Mouse (Mus musculus): ENCODE results near the gene Bub3. TPM values are rescaled to one million over a fixed set of nuclear protein-coding genes. Genes with fewer than 3 reads are reported as not detected.

Bub3 gene
- total RNA-seq (2014; fragmentation: Nextera tagmentation) (67.7 and 85.7 TPM in 2 replicates), total RNA-seq (2017) (94.4 and 106 TPM in 2 replicates)

- peak; percentile 86 for ATAC-seq (replicated peaks; ENCODE audit: poor library complexity, severe bottlenecking)
Measured at GRCm38 (mm10) chr7:131559986-131560696, at the start of gene Bub3. Gene Bub3, plus strand, starts transcription at chr7:131560222.

GRCm38 (mm10) chr7:131539979-131540378, 20.0 kb upstream of the Bub3 start:
- ATAC-seq (replicated peaks; ENCODE audit: poor library complexity, severe bottlenecking), result peak; percentile 53

GRCm38 (mm10) chr7:131541184-131542114, 18.6 kb upstream of the Bub3 start:
- ATAC-seq (replicated peaks; ENCODE audit: poor library complexity, severe bottlenecking), result no peak; the same call in 1 of the 2 replicates

GRCm38 (mm10) chr7:131542115-131542871, 17.7 kb upstream of the Bub3 start, which contains the start of gene Hmx3:
Gene Hmx3, plus strand, starts transcription at chr7:131542867.
- ATAC-seq (replicated peaks; ENCODE audit: poor library complexity, severe bottlenecking), result peak; percentile 28

- peak; percentile 8; the same call in 1 of the 2 replicates for ATAC-seq (replicated peaks; ENCODE audit: poor library complexity, severe bottlenecking)
Measured at GRCm38 (mm10) chr7:131542872-131543622, 17.0 kb upstream of the Bub3 start.

GRCm38 (mm10) chr7:131543623-131544481, 16.2 kb upstream of the Bub3 start:
- peak; percentile 14 for ATAC-seq (replicated peaks; ENCODE audit: poor library complexity, severe bottlenecking)

GRCm38 (mm10) chr7:131544871-131545270, 15.2 kb upstream of the Bub3 start:
- no peak for ATAC-seq (replicated peaks; ENCODE audit: poor library complexity, severe bottlenecking)

GRCm38 (mm10) chr7:131545701-131546385, 14.2 kb upstream of the Bub3 start:
- no peak for ATAC-seq (replicated peaks; ENCODE audit: poor library complexity, severe bottlenecking)

GRCm38 (mm10) chr7:131546423-131546822, 13.6 kb upstream of the Bub3 start:
- no peak for ATAC-seq (replicated peaks; ENCODE audit: poor library complexity, severe bottlenecking)

- no peak for ATAC-seq (replicated peaks; ENCODE audit: poor library complexity, severe bottlenecking)
Measured at GRCm38 (mm10) chr7:131547481-131547880, 12.5 kb upstream of the Bub3 start.

GRCm38 (mm10) chr7:131548473-131548872, 11.5 kb upstream of the Bub3 start, which contains the start of gene Hmx2:
Gene Hmx2, plus strand, starts transcription at chr7:131548773.
- no peak for ATAC-seq (replicated peaks; ENCODE audit: poor library complexity, severe bottlenecking)

GRCm38 (mm10) chr7:131551471-131551870, 8.6 kb upstream of the Bub3 start:
- ATAC-seq (replicated peaks; ENCODE audit: poor library complexity, severe bottlenecking), result no peak

GRCm38 (mm10) chr7:131551931-131552741, 7.9 kb upstream of the Bub3 start:
- no peak for ATAC-seq (replicated peaks; ENCODE audit: poor library complexity, severe bottlenecking)

- ATAC-seq (replicated peaks; ENCODE audit: poor library complexity, severe bottlenecking), result no peak
Measured at GRCm38 (mm10) chr7:131552781-131553180, 7.2 kb upstream of the Bub3 start.

GRCm38 (mm10) chr7:131553771-131554175, 6.2 kb upstream of the Bub3 start:
- peak; percentile 57 for ATAC-seq (replicated peaks; ENCODE audit: poor library complexity, severe bottlenecking)

GRCm38 (mm10) chr7:131554341-131555180, 5.5 kb upstream of the Bub3 start:
- ATAC-seq (replicated peaks; ENCODE audit: poor library complexity, severe bottlenecking), result peak; percentile 30

All from granulocyte monocyte progenitor cell, adult 5-6 weeks (primary cell).